Mouse (Mus musculus) naive thymus-derived CD4-positive, alpha-beta T cell, adult 5 months (primary cell): ENCODE measurements around the gene Gm10226. TPM values are rescaled to one million over a fixed set of nuclear protein-coding genes. Genes with fewer than 3 reads are reported as not detected.

Experiments used
- polyA plus RNA-seq: library from polyadenylated mRNA; unstranded; fragments of 100-300 nt; shearing (Covaris generic); gene quantifications from one replicate; pipeline ENCODE4 v1.2.1, GENCODE M21; 2017

The Gm10226 gene
- 6.8 TPM for polyA plus RNA-seq

DNA sequence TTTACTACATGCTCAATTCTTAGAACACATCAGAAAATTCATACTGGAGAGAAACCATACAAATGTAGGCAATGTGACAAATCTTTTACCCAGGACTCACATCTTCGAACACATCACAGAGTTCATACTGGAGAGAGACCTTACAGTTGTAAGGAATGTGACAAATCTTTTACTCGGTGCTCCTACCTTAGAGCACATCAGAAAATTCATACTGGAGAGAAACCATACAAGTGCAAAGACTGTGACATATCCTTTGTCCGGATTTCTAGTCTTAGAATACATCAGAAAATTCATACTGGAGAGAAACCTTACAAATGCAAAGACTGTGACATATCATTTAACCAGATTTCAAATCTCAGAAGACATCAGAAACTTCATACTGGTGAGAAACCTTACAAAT, at the start of gene Gm10226:
Gene Gm10226 (plus strand): TSS at position 301 of the 400 bp plus-strand sequence.

DNA sequence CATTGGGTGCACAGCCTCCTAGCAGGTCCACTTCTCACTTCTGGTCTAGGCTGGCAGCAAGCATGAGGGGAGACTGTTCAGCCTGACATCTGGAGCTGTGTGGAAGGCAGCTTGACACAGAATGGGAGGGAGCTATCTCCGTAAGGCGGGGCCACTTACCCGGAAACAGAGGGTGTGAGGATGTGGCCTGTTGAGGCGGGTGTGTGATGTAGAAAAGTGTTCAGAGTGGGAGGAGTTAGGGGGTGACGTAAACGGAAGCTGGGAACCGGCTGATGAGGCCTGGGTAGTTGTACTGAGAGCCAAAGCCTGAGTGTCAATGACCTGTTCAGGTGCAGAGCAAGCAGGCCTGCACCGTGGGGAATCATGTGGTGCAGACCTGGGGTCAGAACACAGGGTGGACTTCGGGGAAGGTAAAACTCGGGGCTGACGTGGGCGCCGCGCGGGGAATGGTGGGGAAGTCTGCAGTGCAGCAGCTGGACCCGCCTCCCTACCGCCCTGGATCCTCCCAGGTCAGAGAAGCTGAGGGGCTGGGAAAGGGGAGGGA, 41.2 kb upstream of the Gm10226 start, which contains the start of gene Zfp983:
Gene Zfp983 (plus strand): TSS at position 261 of the 544 bp plus-strand sequence.

DNA sequence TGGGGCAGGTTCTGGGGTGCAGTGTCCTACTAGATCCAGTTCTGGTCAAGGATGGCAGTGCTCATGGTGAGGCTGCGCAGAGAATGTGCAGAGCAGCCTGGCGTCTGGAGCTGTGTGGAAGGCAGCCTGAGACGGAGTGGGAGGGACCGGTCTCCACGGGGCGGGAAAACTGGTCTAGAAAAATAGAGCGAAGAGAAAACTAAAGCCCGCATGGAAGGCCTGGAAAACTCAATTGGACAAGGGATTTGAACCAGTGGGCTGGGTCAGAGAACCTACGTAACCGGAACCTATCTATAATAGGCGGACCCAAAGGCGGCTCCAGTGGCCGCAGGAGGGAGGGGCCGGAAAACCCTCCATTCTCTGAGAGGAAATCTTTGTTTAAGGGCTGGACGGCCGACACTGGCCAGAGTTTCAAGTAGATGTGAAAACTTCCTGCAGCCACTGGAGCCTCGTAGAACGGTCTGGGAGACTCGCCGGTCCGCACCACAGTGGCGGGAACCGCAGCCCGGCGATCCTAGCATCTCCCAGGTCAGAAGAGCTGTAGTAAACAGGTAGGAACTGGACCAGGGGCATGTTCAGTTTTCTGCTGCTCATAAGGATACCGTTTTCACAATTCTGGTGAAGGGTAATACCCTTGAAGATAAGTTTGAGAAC, 15.8 kb downstream of the Gm10226 start, which contains the start of gene Zfp760:
Gene Zfp760 (plus strand): TSS at position 399 of the 654 bp plus-strand sequence.

DNA sequence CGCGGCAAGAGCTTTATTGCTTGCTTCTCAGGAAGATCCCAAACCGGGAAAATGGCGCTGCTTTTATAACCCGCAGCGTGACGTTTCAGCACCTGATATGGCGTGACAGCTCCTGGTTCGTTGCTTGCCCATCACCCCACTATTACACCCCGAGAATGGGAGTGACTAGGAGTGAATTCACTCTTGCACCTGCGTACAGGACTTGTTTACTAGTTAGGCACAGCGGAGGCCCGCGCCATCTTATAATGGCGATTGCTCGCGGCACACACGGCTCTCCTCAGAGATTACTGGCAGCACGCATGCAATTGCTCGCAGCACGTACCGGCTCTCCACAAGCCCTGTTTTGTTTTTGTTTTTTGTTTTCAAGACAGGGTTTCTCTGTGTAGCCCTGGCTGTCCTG, 38.8 kb downstream of the Gm10226 start, which contains the start of gene Zfp229:
Gene Zfp229 (plus strand): TSS at position 301 of the 400 bp plus-strand sequence.

Other genes with a start within 250 kb of the Gm10226 start
- 57.7 TPM for gene Zfp51, start 241.5 kb upstream of the Gm10226 start, polyA plus RNA-seq
- gene Zfp53, start 202.9 kb upstream of the Gm10226 start, polyA plus RNA-seq: 79.1 TPM
- 9.0 TPM for gene Zfp52, start 156.3 kb upstream of the Gm10226 start, polyA plus RNA-seq
- gene Zfp948, start 124.9 kb upstream of the Gm10226 start, polyA plus RNA-seq: 0.56 TPM
- 4.0 TPM for gene Zfp983, start 41.2 kb upstream of the Gm10226 start, polyA plus RNA-seq
- gene Zfp760, start 15.9 kb downstream of the Gm10226 start, polyA plus RNA-seq: 0.56 TPM
- gene Zfp229, start 38.9 kb downstream of the Gm10226 start, polyA plus RNA-seq: 0.40 TPM
- gene Zfp820, start 153.9 kb downstream of the Gm10226 start, polyA plus RNA-seq: 0.32 TPM
- gene Zfp995, start 218.1 kb downstream of the Gm10226 start, polyA plus RNA-seq: 8.0 TPM